Mouse (Mus musculus): ENCODE measurements at regions not wholly inside any gene's neighbourhood (a gene's known extent, or its start where the extent isn't known, plus 50 kb on each side); places are given as distances from the start of the nearest gene placed in this dataset.

DNA sequence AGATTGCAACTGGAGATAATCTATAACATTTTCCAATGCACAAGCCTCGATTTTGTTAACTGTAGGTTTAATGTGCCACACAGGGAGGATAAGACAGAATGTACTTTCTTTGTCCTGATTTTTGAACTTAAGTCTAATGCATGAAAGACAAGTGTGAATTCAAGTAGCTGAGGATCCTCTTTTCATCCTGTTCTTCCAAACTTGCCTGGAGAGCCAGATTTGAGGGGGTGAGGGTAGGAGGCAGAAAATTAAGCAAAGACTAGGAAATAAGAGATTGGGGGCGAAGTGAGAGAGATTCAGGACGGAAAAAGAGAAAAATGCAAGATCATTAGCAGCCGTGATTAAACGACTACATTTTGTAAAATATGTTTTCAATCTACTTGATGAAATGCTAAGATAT, 1450.8 kb downstream of the Stim2 start:
- no peak for TF ChIP-seq CTCF (IDR thresholded peaks at IDR 0.05; ENCODE audit: extremely low read depth, insufficient read depth, low read length)
- no peak for TF ChIP-seq POLR2A (IDR thresholded peaks at IDR 0.05; ENCODE audit: extremely low read depth, insufficient read depth, low read length)
